Mouse (Mus musculus) brown adipose tissue, adult 24 weeks (tissue): ENCODE results near the gene Itgae. TPM values are rescaled to one million over a fixed set of nuclear protein-coding genes. Genes with fewer than 3 reads are reported as not detected.

Source experiments
- H3K27ac ChIP-seq: fragments of 200-500 bp; replicated peaks from 2 replicates; pipeline ENCODE4 v1.5.1; 2012; ENCODE audit warnings: low read depth, mild to moderate bottlenecking, low read length
- H3K4me1 ChIP-seq: fragments of 200-500 bp; 2 replicates; pipeline ENCODE4 v1.6.1; 2012; ENCODE audit warnings: low read length, mixed read lengths; ENCODE audit not compliant: control insufficient read depth, insufficient read depth, insufficient read length
- H3K4me3 ChIP-seq: fragments of 200-500 bp; 2 replicates; pipeline ENCODE4 v1.5.1; 2012; ENCODE audit warnings: low read depth, mild to moderate bottlenecking, low read length, moderate library complexity; ENCODE audit not compliant: insufficient read depth
- polyA plus RNA-seq: library from polyadenylated mRNA; stranded (reverse); fragments of >200 nt; gene quantifications from 2 replicates; pipeline ENCODE4 v1.2.4, GENCODE M21; 2012; ENCODE audit not compliant: missing spikeins, insufficient read depth, insufficient read length

Gene Itgae
- polyA plus RNA-seq: 1.8 and 2.4 TPM in 2 replicates

- Histone ChIP-seq H3K4me1 (no peaks in the 10 kb centered on the region), H3K27ac (no peak within 1 kb of the TSS), H3K4me3 (no peak within 1 kb of the TSS)
Measured at GRCm38 (mm10) chr11:73090283-73090682, at the start of gene Itgae. Gene Itgae, plus strand, starts transcription at chr11:73090583.

- no peaks in the 10 kb centered on the region for H3K4me1 ChIP-seq
- no peak overlapping the region for H3K27ac ChIP-seq
- H3K4me3 ChIP-seq: no peak overlapping the region
Measured at GRCm38 (mm10) chr11:73044229-73044755, 46.1 kb upstream of the Itgae start.

GRCm38 (mm10) chr11:73044789-73045188 is 45.6 kb upstream of the Itgae start:
- H3K4me3 ChIP-seq: no peak overlapping the region
- no peaks in the 10 kb centered on the region for H3K4me1 ChIP-seq
- no peak overlapping the region for H3K27ac ChIP-seq

GRCm38 (mm10) chr11:73047542-73047996 is 42.8 kb upstream of the Itgae start, which contains the start of gene Ncbp3:
Gene Ncbp3, plus strand, starts transcription at chr11:73047783.
- peak within 1 kb of the TSS; percentile 95 for H3K4me3 ChIP-seq
- H3K27ac ChIP-seq: peak within 1 kb of the TSS; percentile 84
- no peaks in the 10 kb centered on the region for H3K4me1 ChIP-seq

- Histone ChIP-seq H3K27ac (peak overlapping the region; percentile 84), H3K4me1 (no peaks in the 10 kb centered on the region), H3K4me3 (peak overlapping the region; percentile 95)
Measured at GRCm38 (mm10) chr11:73048030-73048876, 42.1 kb upstream of the Itgae start.

GRCm38 (mm10) chr11:73049335-73049734 is 41.0 kb upstream of the Itgae start:
- no peak overlapping the region for H3K27ac ChIP-seq
- peak overlapping the region; percentile 18; the same call in 1 of the 2 replicates for H3K4me3 ChIP-seq
- no peaks in the 10 kb centered on the region for H3K4me1 ChIP-seq

GRCm38 (mm10) chr11:73052795-73053194 is 37.6 kb upstream of the Itgae start:
- no peaks in the 10 kb centered on the region for H3K4me1 ChIP-seq
- no peak overlapping the region for H3K27ac ChIP-seq

GRCm38 (mm10) chr11:73057701-73058100 is 32.7 kb upstream of the Itgae start:
- Histone ChIP-seq H3K27ac (no peak overlapping the region), H3K4me3 (no peak overlapping the region), H3K4me1 (no peaks in the 10 kb centered on the region)

More at GRCm38 (mm10) chr11:73052795-73053194, 37.6 kb upstream of the Itgae start:
- no peak overlapping the region for H3K4me3 ChIP-seq

GRCm38 (mm10) chr11:73059630-73060029 is 30.8 kb upstream of the Itgae start:
- Histone ChIP-seq H3K27ac (no peak overlapping the region), H3K4me3 (no peak overlapping the region), H3K4me1 (no peaks in the 10 kb centered on the region)

GRCm38 (mm10) chr11:73061413-73061812 is 29.0 kb upstream of the Itgae start:
- H3K4me1 ChIP-seq: no peaks in the 10 kb centered on the region
- H3K27ac ChIP-seq: no peak overlapping the region
- H3K4me3 ChIP-seq: no peak overlapping the region

- H3K4me1 ChIP-seq: no peaks in the 10 kb centered on the region
- H3K4me3 ChIP-seq: no peak overlapping the region
- no peak overlapping the region for H3K27ac ChIP-seq
Measured at GRCm38 (mm10) chr11:73071839-73072238, 18.5 kb upstream of the Itgae start.

GRCm38 (mm10) chr11:73076295-73076694 is 14.1 kb upstream of the Itgae start:
- Histone ChIP-seq H3K4me3 (no peak overlapping the region), H3K4me1 (no peaks in the 10 kb centered on the region), H3K27ac (no peak overlapping the region)

GRCm38 (mm10) chr11:73076733-73077132 is 13.7 kb upstream of the Itgae start:
- Histone ChIP-seq H3K27ac (no peak overlapping the region), H3K4me3 (no peak overlapping the region), H3K4me1 (no peaks in the 10 kb centered on the region)

- H3K4me1 ChIP-seq: no peaks in the 10 kb centered on the region
Measured at GRCm38 (mm10) chr11:73077211-73077720, 13.1 kb upstream of the Itgae start.

GRCm38 (mm10) chr11:73078615-73079014 is 11.8 kb upstream of the Itgae start:
- Histone ChIP-seq H3K4me3 (no peak overlapping the region), H3K27ac (no peak overlapping the region), H3K4me1 (no peaks in the 10 kb centered on the region)

More at GRCm38 (mm10) chr11:73077211-73077720, 13.1 kb upstream of the Itgae start:
- Histone ChIP-seq H3K4me3 (no peak overlapping the region), H3K27ac (no peak overlapping the region)
